Mouse (Mus musculus) hindbrain, embryonic 15.5 days (tissue): Measurements from ENCODE around the gene Slc26a8. TPM values are rescaled to one million over a fixed set of nuclear protein-coding genes. Genes with fewer than 3 reads are reported as not detected.

Experiments
- ATAC-seq: fragments of 200-750 bp; cut with Nextera tagmentation; 2 replicates; pipeline ENCODE4 v1.8.0; 2017; ENCODE audit warnings: low read depth, moderate number of reproducible peaks, moderate TSS enrichment; ENCODE audit not compliant: low FRiP score
- H3K27ac ChIP-seq: fragments of 300-500 bp; sonication (generic); replicated peaks from 2 replicates; pipeline ENCODE4 v1.5.1; 2015; ENCODE audit warnings: mild to moderate bottlenecking, inconsistent platforms
- H3K27me3 ChIP-seq: fragments of 300-500 bp; sonication (generic); 2 replicates; pipeline ENCODE4 v1.6.1; 2015; ENCODE audit warnings: control low read depth, inconsistent platforms
- H3K36me3 ChIP-seq: fragments of 300-500 bp; sonication (generic); 2 replicates; pipeline ENCODE4 v1.6.1; 2015; ENCODE audit warnings: control low read depth, inconsistent platforms
- H3K4me1 ChIP-seq: fragments of 300-500 bp; sonication (generic); replicated peaks from 2 replicates; pipeline ENCODE4 v1.6.1; 2015; ENCODE audit warnings: control low read depth, inconsistent platforms
- H3K4me2 ChIP-seq: fragments of 300-500 bp; sonication (generic); 2 replicates; pipeline ENCODE4 v1.6.1; 2015; ENCODE audit warnings: moderate library complexity, mild to moderate bottlenecking, inconsistent platforms
- H3K4me3 ChIP-seq: fragments of 300-500 bp; sonication (generic); 2 replicates; pipeline ENCODE4 v1.5.1; 2015; ENCODE audit warnings: mild to moderate bottlenecking, inconsistent platforms
- H3K9ac ChIP-seq: fragments of 300-500 bp; sonication (generic); 2 replicates; pipeline ENCODE4 v1.6.1; 2015; ENCODE audit warnings: inconsistent platforms
- H3K9me3 ChIP-seq: fragments of 300-500 bp; sonication (generic); 2 replicates; pipeline ENCODE4 v1.6.1; 2016; ENCODE audit warnings: control low read depth, inconsistent platforms
- WGBS: fragments of 180-500 bp; shearing (Covaris S2); methylation state at CpG from one replicate; pipeline ENCODE4 v1.1.7; 2015; 5-methylcytosine and 5-hydroxymethylcytosine counted together
- polyA plus RNA-seq: library from polyadenylated mRNA; unstranded; fragments of >200 nt; fragmentation: Nextera tagmentation; extraction: Ambion mirVana; gene quantifications from 2 replicates; pipeline ENCODE4 v1.2.1, GENCODE M21; 2015

Gene Slc26a8
- polyA plus RNA-seq, 1 experiment from 2014 or later = 1.5 TPM

DNA sequence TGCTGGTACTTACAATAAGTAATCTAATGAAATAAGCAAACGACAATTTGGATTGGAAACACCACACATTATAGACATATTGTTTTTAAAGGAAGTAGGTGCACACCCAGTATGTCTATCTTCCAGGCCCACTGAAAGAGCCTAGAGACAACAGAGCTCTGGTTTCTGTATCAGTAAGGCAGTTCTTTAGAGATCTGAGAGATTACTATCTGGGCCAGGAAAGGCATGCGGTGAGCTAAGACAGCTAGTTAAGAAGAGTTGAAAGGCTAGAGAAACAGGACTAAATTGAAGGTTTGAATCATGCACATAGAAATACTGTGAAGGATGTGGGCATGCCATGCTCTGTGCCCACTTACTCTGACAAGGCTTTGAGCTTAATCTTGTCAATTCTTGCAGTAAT, 77.4 kb downstream of the Slc26a8 start:
- ATAC-seq = no peak
- WGBS = 88% methylated on average over 2 of the region's 2 CpGs
- no peak overlapping the region for H3K9ac ChIP-seq
- H3K27ac ChIP-seq = no peak overlapping the region
- no peak overlapping the region for H3K4me3 ChIP-seq
- H3K36me3 ChIP-seq = peaks cover 15% of the 10 kb centered on the region
- no peaks in the 10 kb centered on the region for H3K9me3 ChIP-seq
- H3K4me1 ChIP-seq = 0 out of 2 replicates have a peak, but pooled peaks cover 3% of the 10 kb centered on the region
- no peaks in the 10 kb centered on the region for H3K27me3 ChIP-seq
- H3K4me2 ChIP-seq = no peak overlapping the region

- ATAC-seq = no peak
- H3K9me3 ChIP-seq = no peaks in the 10 kb centered on the region
- no peaks in the 10 kb centered on the region for H3K27me3 ChIP-seq
- WGBS = 84% methylated on average over 3 of the region's 3 CpGs
- peaks cover 39% of the 10 kb centered on the region for H3K36me3 ChIP-seq
- no peak overlapping the region for H3K4me2 ChIP-seq
- H3K27ac ChIP-seq = no peak overlapping the region
- H3K4me3 ChIP-seq = no peak overlapping the region
- no peak overlapping the region for H3K9ac ChIP-seq
- H3K4me1 ChIP-seq = no peaks in the 10 kb centered on the region
Measured at GRCm38 (mm10) chr17:28609543-28609942, 80.5 kb downstream of the Slc26a8 start.

DNA sequence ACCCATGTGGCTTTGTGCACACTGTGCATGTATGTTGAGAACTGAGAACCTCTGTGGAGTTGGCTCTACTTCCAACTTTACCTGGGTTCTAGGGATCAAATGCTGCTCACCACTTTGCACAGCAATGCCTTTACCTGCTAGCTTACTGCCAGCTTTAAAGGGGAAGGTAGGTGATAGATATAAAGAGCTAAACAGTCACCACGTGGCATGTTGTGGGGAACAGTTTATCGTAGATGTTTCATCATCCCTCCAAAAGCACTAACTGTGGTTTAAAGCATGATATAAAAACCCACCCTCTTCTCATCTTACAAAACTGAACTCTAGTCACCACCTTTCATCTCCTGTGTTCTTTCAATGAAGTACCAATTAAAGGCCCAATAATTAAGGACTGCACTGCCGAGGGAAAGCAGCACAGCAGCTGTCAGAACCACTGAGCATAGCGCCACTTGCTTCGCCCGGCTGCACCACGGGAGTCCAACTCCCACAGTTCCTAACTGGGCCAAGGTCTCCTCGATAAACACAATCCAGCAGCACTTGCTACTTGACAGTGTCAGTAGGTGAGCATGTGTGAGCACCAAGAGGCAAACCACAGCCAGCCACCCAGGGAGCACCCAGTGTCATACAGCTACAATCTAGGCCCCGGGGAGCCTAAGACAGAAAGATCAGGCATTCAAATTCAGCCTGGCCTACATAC, 88.3 kb downstream of the Slc26a8 start:
- ATAC-seq = no peak
- H3K27ac ChIP-seq = no peak overlapping the region
- no peaks in the 10 kb centered on the region for H3K27me3 ChIP-seq
- H3K9ac ChIP-seq = no peak overlapping the region
- H3K4me3 ChIP-seq = no peak overlapping the region
- no peak overlapping the region for H3K4me2 ChIP-seq
- H3K4me1 ChIP-seq = no peaks in the 10 kb centered on the region
- no peaks in the 10 kb centered on the region for H3K9me3 ChIP-seq
- WGBS = 80% methylated on average over 9 of the region's 9 CpGs
- H3K36me3 ChIP-seq = peaks cover 86% of the 10 kb centered on the region

- H3K9ac ChIP-seq = no peak overlapping the region
- 91% methylated on average over 5 of the region's 5 CpGs for WGBS
- peaks cover 87% of the 10 kb centered on the region for H3K36me3 ChIP-seq
- no peak overlapping the region for H3K4me2 ChIP-seq
- H3K27ac ChIP-seq = no peak overlapping the region
- no peak for ATAC-seq
- H3K4me3 ChIP-seq = no peak overlapping the region
- no peaks in the 10 kb centered on the region for H3K9me3 ChIP-seq
- no peaks in the 10 kb centered on the region for H3K27me3 ChIP-seq
- no peaks in the 10 kb centered on the region for H3K4me1 ChIP-seq
Measured at GRCm38 (mm10) chr17:28600780-28601179, 89.3 kb downstream of the Slc26a8 start.

- H3K36me3 ChIP-seq = peaks cover 85% of the 10 kb centered on the region
- WGBS = 76% methylated on average over 4 of the region's 4 CpGs
Measured at GRCm38 (mm10) chr17:28593965-28594364, 96.1 kb downstream of the Slc26a8 start.

GRCm38 (mm10) chr17:28592998-28593397, 97.0 kb downstream of the Slc26a8 start:
- WGBS = 20% methylated on average over 4 of the region's 4 CpGs
- no peak overlapping the region for H3K27ac ChIP-seq
- H3K36me3 ChIP-seq = peaks cover 88% of the 10 kb centered on the region
- ATAC-seq = no peak
- H3K4me1 ChIP-seq = no peaks in the 10 kb centered on the region
- H3K4me2 ChIP-seq = no peak overlapping the region
- no peaks in the 10 kb centered on the region for H3K9me3 ChIP-seq
- no peak overlapping the region for H3K4me3 ChIP-seq
- no peak overlapping the region for H3K9ac ChIP-seq
- H3K27me3 ChIP-seq = no peaks in the 10 kb centered on the region

More at GRCm38 (mm10) chr17:28593965-28594364, 96.1 kb downstream of the Slc26a8 start:
- Histone ChIP-seq H3K27ac (no peak overlapping the region), H3K9me3 (no peaks in the 10 kb centered on the region), H3K27me3 (no peaks in the 10 kb centered on the region), H3K4me1 (no peaks in the 10 kb centered on the region), H3K9ac (no peak overlapping the region), H3K4me3 (no peak overlapping the region), H3K4me2 (no peak overlapping the region)
- ATAC-seq = no peak

- Histone ChIP-seq H3K4me3 (no peak overlapping the region), H3K4me1 (no peaks in the 10 kb centered on the region), H3K36me3 (peaks cover 87% of the 10 kb centered on the region), H3K9me3 (no peaks in the 10 kb centered on the region), H3K4me2 (no peak overlapping the region), H3K27ac (no peak overlapping the region), H3K27me3 (no peaks in the 10 kb centered on the region), H3K9ac (no peak overlapping the region)
- WGBS = 97% methylated on average over 5 of the region's 5 CpGs
- ATAC-seq = no peak
Measured at GRCm38 (mm10) chr17:28591476-28591875, 98.6 kb downstream of the Slc26a8 start.

- peaks cover 78% of the 10 kb centered on the region for H3K36me3 ChIP-seq
- 89% methylated on average over 3 of the region's 3 CpGs for WGBS
Measured at GRCm38 (mm10) chr17:28590596-28590995, 99.4 kb downstream of the Slc26a8 start.

GRCm38 (mm10) chr17:28588591-28588990, 101.4 kb downstream of the Slc26a8 start:
- H3K36me3 ChIP-seq = peaks cover 65% of the 10 kb centered on the region
- no peaks in the 10 kb centered on the region for H3K4me1 ChIP-seq
- no peak overlapping the region for H3K9ac ChIP-seq
- H3K27ac ChIP-seq = no peak overlapping the region
- H3K27me3 ChIP-seq = no peaks in the 10 kb centered on the region
- whole genome bisulfite sequencing = 91% methylated on average over 2 of the region's 2 CpGs
- H3K9me3 ChIP-seq = no peaks in the 10 kb centered on the region
- H3K4me3 ChIP-seq = no peak overlapping the region
- H3K4me2 ChIP-seq = no peak overlapping the region
- ATAC-seq = no peak

More at GRCm38 (mm10) chr17:28590596-28590995, 99.4 kb downstream of the Slc26a8 start:
- Histone ChIP-seq H3K9ac (no peak overlapping the region), H3K9me3 (no peaks in the 10 kb centered on the region), H3K27ac (no peak overlapping the region), H3K4me2 (no peak overlapping the region), H3K27me3 (no peaks in the 10 kb centered on the region), H3K4me1 (no peaks in the 10 kb centered on the region), H3K4me3 (no peak overlapping the region)
- ATAC-seq = no peak

Other genes with a start within 250 kb of the Slc26a8 start
- 31.5 and 32.5 TPM in 2 replicates for gene Fkbp5, start 172.7 kb downstream of the Slc26a8 start, polyA plus RNA-seq
- not detected in 2 replicates for gene Armc12, start 159.4 kb downstream of the Slc26a8 start, polyA plus RNA-seq
- not detected in 2 replicates for gene Clpsl2, start 140.8 kb downstream of the Slc26a8 start, polyA plus RNA-seq
- gene Clps, start 129.5 kb downstream of the Slc26a8 start, polyA plus RNA-seq = 0.44 and 0.47 TPM in 2 replicates
- 16.4 and 16.5 TPM in 2 replicates for gene Lhfpl5, start 114.6 kb downstream of the Slc26a8 start, polyA plus RNA-seq
- 86.6 and 88.7 TPM in 2 replicates for gene Srpk1, start 67.5 kb downstream of the Slc26a8 start, polyA plus RNA-seq
- 25.6 and 28.7 TPM in 2 replicates for gene Mapk14, start 1.1 kb upstream of the Slc26a8 start, polyA plus RNA-seq
- gene AC170998.1, start 35.9 kb upstream of the Slc26a8 start, polyA plus RNA-seq = 3.0 and 3.2 TPM in 2 replicates
- 0.97 and 1.7 TPM in 2 replicates for gene Mapk13, start 79.1 kb upstream of the Slc26a8 start, polyA plus RNA-seq
- gene Brpf3, start 110.9 kb upstream of the Slc26a8 start, polyA plus RNA-seq = 8.1 and 9.6 TPM in 2 replicates
- 0.04 TPM in 1 of 2 replicates, not detected in the other for gene Pnpla1, start 168.2 kb upstream of the Slc26a8 start, polyA plus RNA-seq
- gene 4930539E08Rik, start 225.1 kb upstream of the Slc26a8 start, polyA plus RNA-seq = 1.3 and 1.9 TPM in 2 replicates